22 mouse cellular contexts compared by ENCODE assay signal in the genomic region with DNA sequence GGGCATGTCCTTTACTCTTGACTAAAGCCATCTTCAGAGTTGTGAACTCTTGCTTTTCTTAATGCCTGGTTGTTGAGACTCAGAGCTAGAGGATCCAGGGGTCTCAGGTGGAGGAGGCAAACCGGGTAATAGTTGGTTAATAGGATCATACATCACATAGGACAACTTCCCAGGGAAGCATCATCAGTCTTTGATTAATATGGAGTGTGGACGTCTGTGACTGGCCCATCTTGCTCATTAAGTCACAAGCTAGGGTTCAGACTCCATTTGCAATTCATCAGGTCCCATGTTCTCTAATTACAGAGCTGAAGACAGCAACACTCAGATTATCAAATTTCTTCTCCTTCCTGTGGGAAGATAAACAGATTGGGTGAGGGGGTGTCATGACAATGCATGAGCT.
DNase-seq lines count a peak whose midpoint lies in the region; ATAC-seq and TF ChIP-seq lines count a peak whose summit lies in the region.
"Had no signal": no experiment of that assay in that cellular context is flagged by ENCODE, and none has a peak within 500 bp of the region (broad histone marks: within the 10 kb centered on the region; RNA-seq: fewer than 3 reads in every experiment).

No protein-coding gene starts in this region.

- H3K4me2 ChIP-seq in forebrain, embryonic 14.5 days (ENCODE audit: low read length) = no peak overlapping the region
- no peak overlapping the region for H3K4me2 ChIP-seq in forebrain, embryonic 11.5 days (ENCODE audit: low read depth, low read length, severe bottlenecking)
- H3K4me2 ChIP-seq in hindbrain, embryonic 12.5 days (replicated peaks) = no peak overlapping the region
- H3K4me2 ChIP-seq in hindbrain, embryonic 16.5 days (ENCODE audit: low read length) = no peak overlapping the region
- H3K4me2 ChIP-seq: embryonic facial prominence, embryonic 12.5 days; embryonic facial prominence, embryonic 15.5 days; heart, embryonic 11.5 days had no signal

- H3K4me1 ChIP-seq in forebrain, embryonic 14.5 days (ENCODE audit: control insufficient read depth, insufficient read depth, low read length) = no peaks in the 10 kb centered on the region
- H3K4me1 ChIP-seq in forebrain, embryonic 11.5 days (replicated peaks; ENCODE audit: control insufficient read depth, insufficient read depth, low read length) = no peaks in the 10 kb centered on the region
- H3K4me1 ChIP-seq in hindbrain, embryonic 12.5 days = no peaks in the 10 kb centered on the region
- H3K4me1 ChIP-seq in hindbrain, embryonic 16.5 days (ENCODE audit: control insufficient read depth, insufficient read depth, low read depth, low read length) = no peaks in the 10 kb centered on the region
- H3K4me1 ChIP-seq: embryonic facial prominence, embryonic 12.5 days; embryonic facial prominence, embryonic 15.5 days had no signal

- no peak for TF ChIP-seq CTCF in brain, embryonic 14.5 days (IDR thresholded peaks at IDR 0.05; ENCODE audit: borderline replicate concordance, extremely low read depth, insufficient read depth, insufficient read length)

- H3K9me3 ChIP-seq in forebrain, embryonic 14.5 days (replicated peaks; ENCODE audit: control insufficient read depth, low read length) = no peaks in the 10 kb centered on the region
- H3K9me3 ChIP-seq in forebrain, embryonic 11.5 days (ENCODE audit: control insufficient read depth, low read length) = no peaks in the 10 kb centered on the region
- no peaks in the 10 kb centered on the region for H3K9me3 ChIP-seq in hindbrain, embryonic 12.5 days (replicated peaks)
- H3K9me3 ChIP-seq in hindbrain, embryonic 16.5 days (ENCODE audit: control insufficient read depth, low read length) = no peaks in the 10 kb centered on the region
- H3K9me3 ChIP-seq: embryonic facial prominence, embryonic 12.5 days; embryonic facial prominence, embryonic 15.5 days had no signal

- H3K36me3 ChIP-seq in forebrain, embryonic 14.5 days (ENCODE audit: control insufficient read depth, insufficient read depth, low read length) = no peaks in the 10 kb centered on the region
- no peaks in the 10 kb centered on the region for H3K36me3 ChIP-seq in forebrain, embryonic 11.5 days (ENCODE audit: control insufficient read depth, insufficient read depth, low read length)
- no peaks in the 10 kb centered on the region for H3K36me3 ChIP-seq in hindbrain, embryonic 12.5 days
- H3K36me3 ChIP-seq in hindbrain, embryonic 16.5 days (ENCODE audit: control insufficient read depth, insufficient read depth, low read length) = no peaks in the 10 kb centered on the region
- H3K36me3 ChIP-seq: embryonic facial prominence, embryonic 12.5 days; embryonic facial prominence, embryonic 15.5 days had no signal

- 52% methylated on average over 2 of the region's 2 CpGs for WGBS in forebrain, embryonic 14.5 days
- 64% methylated on average over 2 of the region's 2 CpGs for WGBS in forebrain, embryonic 11.5 days
- WGBS in hindbrain, embryonic 12.5 days = 55% methylated on average over 2 of the region's 2 CpGs
- 38% methylated on average over 2 of the region's 2 CpGs for WGBS in hindbrain, embryonic 16.5 days

- H3K4me3 ChIP-seq in forebrain, embryonic 14.5 days (ENCODE audit: low read depth, low read length) = no peak overlapping the region
- no peak overlapping the region for H3K4me3 ChIP-seq in forebrain, embryonic 11.5 days (ENCODE audit: low read depth, low read length)
- no peak overlapping the region for H3K4me3 ChIP-seq in hindbrain, embryonic 12.5 days
- H3K4me3 ChIP-seq in hindbrain, embryonic 16.5 days (ENCODE audit: low read length) = no peak overlapping the region
- H3K4me3 ChIP-seq: embryonic facial prominence, embryonic 12.5 days; embryonic facial prominence, embryonic 15.5 days; gastrocnemius, adult 2 months had no signal

- TF ChIP-seq POLR2A in brain, embryonic 14.5 days (IDR thresholded peaks at IDR 0.05; ENCODE audit: borderline replicate concordance, extremely low read depth, insufficient read depth, insufficient read length, poor library complexity, severe bottlenecking) = no peak

- no peak for DNase-seq in forebrain, embryonic 14.5 days (ENCODE audit: low spot score)
- no peak for DNase-seq in forebrain, embryonic 11.5 days (ENCODE audit: low spot score)
- peak; percentile 43 for DNase-seq in brain, embryonic 14.5 days (ENCODE audit: low read depth)
- peak; percentile 39 for DNase-seq in mesoderm, embryonic 11.5 days (ENCODE audit: low read depth, low spot score)
- DNase-seq: adrenal gland, adult 2 months; adrenal gland, postnatal 14 days; cerebellum, adult 11-12 months; cerebellum, adult 8-10 months; cerebellum, postnatal 10 days; cerebellum, postnatal 36 days; forebrain, postnatal 0 days; gastrocnemius, adult 2 months; gastrocnemius, postnatal 14 days; heart, adult 11 months; kidney, adult 2 months had no signal

- no peak overlapping the region for H3K9ac ChIP-seq in forebrain, embryonic 14.5 days (ENCODE audit: low read length)
- no peak overlapping the region for H3K9ac ChIP-seq in forebrain, embryonic 11.5 days (ENCODE audit: low read length)
- H3K9ac ChIP-seq in hindbrain, embryonic 12.5 days = no peak overlapping the region
- no peak overlapping the region for H3K9ac ChIP-seq in hindbrain, embryonic 16.5 days (ENCODE audit: low read depth, low read length)
- H3K9ac ChIP-seq: embryonic facial prominence, embryonic 12.5 days; embryonic facial prominence, embryonic 15.5 days; forebrain, postnatal 0 days had no signal

- H3K27me3 ChIP-seq in forebrain, embryonic 14.5 days (replicated peaks; ENCODE audit: control insufficient read depth, insufficient read depth, low read length) = no peaks in the 10 kb centered on the region
- no peaks in the 10 kb centered on the region for H3K27me3 ChIP-seq in forebrain, embryonic 11.5 days (ENCODE audit: control insufficient read depth, insufficient read depth, low read length)
- H3K27me3 ChIP-seq in hindbrain, embryonic 12.5 days = no peaks in the 10 kb centered on the region
- no peaks in the 10 kb centered on the region for H3K27me3 ChIP-seq in hindbrain, embryonic 16.5 days (replicated peaks; ENCODE audit: control insufficient read depth, insufficient read depth, low read length)
- H3K27me3 ChIP-seq: embryonic facial prominence, embryonic 12.5 days; embryonic facial prominence, embryonic 15.5 days had no signal

- peak; percentile 15; the same call in 1 of the 2 replicates for ATAC-seq in forebrain, embryonic 14.5 days
- ATAC-seq in forebrain, embryonic 11.5 days (replicated peaks; ENCODE audit: low FRiP score) = no peak
- peak; percentile 78 for ATAC-seq in hindbrain, embryonic 12.5 days (ENCODE audit: low FRiP score)
- ATAC-seq in hindbrain, embryonic 16.5 days = no peak
- ATAC-seq: CD4-positive, CD25-positive, alpha-beta regulatory T cell, adult 4 months; forebrain, postnatal 0 days; intestine, postnatal 0 days had no signal

- H3K27ac ChIP-seq in forebrain, embryonic 14.5 days (ENCODE audit: low read depth, low read length) = no peak overlapping the region
- no peak overlapping the region for H3K27ac ChIP-seq in forebrain, embryonic 11.5 days (ENCODE audit: low read depth, low read length)
- H3K27ac ChIP-seq in hindbrain, embryonic 12.5 days = no peak overlapping the region
- no peak overlapping the region for H3K27ac ChIP-seq in hindbrain, embryonic 16.5 days (ENCODE audit: low read depth, low read length)
- H3K27ac ChIP-seq: embryonic facial prominence, embryonic 12.5 days; embryonic facial prominence, embryonic 15.5 days; gastrocnemius, adult 2 months had no signal

Comparison
In these comparisons a context has a peak if more than half of its experiments do, and no peak if none do; other contexts are left out.
1. ATAC-seq: peak in forebrain, embryonic 14.5 days (single experiment) and hindbrain, embryonic 12.5 days (single experiment); none in forebrain, embryonic 11.5 days (single experiment) and hindbrain, embryonic 16.5 days (single experiment).
2. DNase-seq: peak in brain, embryonic 14.5 days (single experiment) and mesoderm, embryonic 11.5 days (single experiment); none in forebrain, embryonic 14.5 days (single experiment) and forebrain, embryonic 11.5 days (single experiment).